Mouse (Mus musculus): ENCODE results near the gene Lyrm9.

DNA sequence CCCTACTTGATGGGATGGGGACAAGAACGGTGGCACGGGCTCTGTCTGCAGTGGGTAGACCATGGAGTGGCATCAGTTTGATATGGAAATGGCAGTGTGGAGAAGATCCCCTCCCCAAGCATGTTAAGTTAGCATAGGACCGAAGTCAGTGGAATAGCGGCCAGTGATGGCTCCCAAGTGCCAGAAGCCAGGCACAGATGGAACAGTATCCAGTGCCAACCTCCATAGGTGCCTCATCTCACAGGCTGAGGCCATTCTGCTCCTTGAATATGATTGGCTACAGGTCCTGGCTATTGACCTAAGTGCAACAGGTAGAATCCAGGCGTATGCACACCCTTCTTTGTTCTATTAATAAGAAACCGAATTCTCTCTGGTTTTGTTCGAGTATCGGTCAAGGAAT, 15.6 kb downstream of the Lyrm9 start:
- TF ChIP-seq CTCF (IDR thresholded peaks at IDR 0.05; ENCODE audit: low read depth) (no peak), EP300 (IDR thresholded peaks at IDR 0.05; ENCODE audit: low read depth) (no peak)
